Mouse (Mus musculus) heart, embryonic 13.5 days (tissue): ENCODE results near the gene P2ry6. TPM values are rescaled to one million over a fixed set of nuclear protein-coding genes. Genes with fewer than 3 reads are reported as not detected.
A peak's percentile ranks its signal among the peaks of the same experiment; 100 is the strongest.

Source experiments
- ATAC-seq: fragments of 200-750 bp; cut with Nextera tagmentation; 2 replicates; pipeline ENCODE4 v1.8.0; 2017; ENCODE audit warnings: moderate TSS enrichment; ENCODE audit not compliant: insufficient number of reproducible peaks, low FRiP score, low TSS enrichment; ENCODE audit errors: extremely low read depth
- H3K27ac ChIP-seq: fragments of 300-500 bp; sonication (generic); replicated peaks from 2 replicates; pipeline ENCODE4 v1.5.1; 2015; ENCODE audit warnings: moderate library complexity, mild to moderate bottlenecking, inconsistent platforms
- H3K27me3 ChIP-seq: fragments of 300-500 bp; sonication (generic); replicated peaks from 2 replicates; pipeline ENCODE4 v1.6.1; 2015; ENCODE audit warnings: mild to moderate bottlenecking, inconsistent platforms
- H3K36me3 ChIP-seq: fragments of 300-500 bp; sonication (generic); 2 replicates; pipeline ENCODE4 v1.6.1; 2015; ENCODE audit warnings: mild to moderate bottlenecking, inconsistent platforms
- H3K4me1 ChIP-seq: fragments of 300-500 bp; sonication (generic); 2 replicates; pipeline ENCODE4 v1.6.1; 2015; ENCODE audit warnings: inconsistent platforms
- H3K4me2 ChIP-seq: fragments of 300-500 bp; sonication (generic); 2 replicates; pipeline ENCODE4 v1.6.1; 2015; ENCODE audit warnings: inconsistent platforms, mild to moderate bottlenecking, moderate library complexity
- H3K4me3 ChIP-seq: fragments of 300-500 bp; sonication (generic); 2 replicates; pipeline ENCODE4 v1.5.1; 2015; ENCODE audit warnings: moderate library complexity, mild to moderate bottlenecking, inconsistent platforms
- H3K9ac ChIP-seq: fragments of 300-500 bp; sonication (generic); 2 replicates; pipeline ENCODE4 v1.6.1; 2015; ENCODE audit warnings: inconsistent platforms, mild to moderate bottlenecking, moderate library complexity
- H3K9me3 ChIP-seq: fragments of 300-500 bp; sonication (generic); 2 replicates; pipeline ENCODE4 v1.6.1; 2016; ENCODE audit warnings: inconsistent platforms
- WGBS: fragments of 180-500 bp; shearing (Covaris S2); methylation state at CpG from one replicate; pipeline ENCODE4 v1.1.7; 2015; ENCODE audit warnings: mixed read lengths; 5-methylcytosine and 5-hydroxymethylcytosine counted together
- polyA plus RNA-seq: library from polyadenylated mRNA; unstranded; fragments of >200 nt; fragmentation: Nextera tagmentation; extraction: Ambion mirVana; gene quantifications from 2 replicates; pipeline ENCODE4 v1.2.1, GENCODE M21; 2015

Gene P2ry6
- polyA plus RNA-seq, 1 experiment from 2014 or later: 4.3 TPM

DNA sequence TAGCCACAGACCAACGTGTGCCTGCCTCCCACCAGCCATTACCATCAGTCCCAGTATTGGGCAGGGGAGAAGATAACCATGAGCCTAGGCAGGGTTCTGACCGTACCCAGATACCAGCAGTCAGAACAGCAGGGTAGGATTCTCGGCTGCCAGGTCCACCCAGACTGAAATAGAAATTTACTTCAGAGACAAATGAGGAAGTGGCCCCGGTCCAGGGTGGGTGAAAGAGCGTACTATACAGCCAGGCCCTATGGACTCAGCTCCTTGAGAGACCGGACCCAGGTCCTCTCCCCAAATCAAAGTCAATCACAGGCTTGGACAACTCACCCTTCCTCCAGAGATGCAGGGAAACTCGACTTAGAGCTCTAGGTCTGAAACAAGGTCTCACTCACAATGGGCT, 13.3 kb downstream of the P2ry6 start:
- ATAC-seq: no peak
- Histone ChIP-seq H3K36me3 (no peaks in the 10 kb centered on the region), H3K9me3 (no peaks in the 10 kb centered on the region), H3K9ac (no peak overlapping the region; the same call in 1 of the 2 replicates), H3K4me2 (no peak overlapping the region), H3K27me3 (peaks cover 10% of the 10 kb centered on the region), H3K4me3 (no peak overlapping the region), H3K4me1 (peaks cover 15% of the 10 kb centered on the region), H3K27ac (no peak overlapping the region)
- WGBS: 66% methylated on average over 7 of the region's 7 CpGs

DNA sequence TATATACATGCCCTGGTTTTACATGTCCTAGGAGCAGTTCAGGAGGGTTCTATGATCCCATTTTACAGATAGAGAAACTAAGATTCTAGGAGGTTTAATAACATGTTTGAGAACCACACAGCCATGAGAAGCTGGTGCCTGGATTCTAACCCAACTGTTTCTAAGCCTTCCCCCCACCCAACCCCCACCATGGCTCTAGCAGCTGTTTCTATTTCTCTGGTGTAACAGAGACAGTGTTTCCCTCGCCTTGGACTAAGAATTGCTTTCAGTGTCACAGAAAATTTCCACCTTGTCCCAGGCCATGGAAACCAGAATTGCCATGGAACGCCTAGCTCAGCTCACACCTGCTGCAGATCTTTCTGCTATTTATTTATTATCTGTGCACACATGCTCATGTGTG, 14.0 kb downstream of the P2ry6 start:
- Histone ChIP-seq H3K4me3 (no peak overlapping the region), H3K27ac (no peak overlapping the region), H3K36me3 (no peaks in the 10 kb centered on the region), H3K27me3 (peaks cover 10% of the 10 kb centered on the region), H3K4me1 (peaks cover 11% of the 10 kb centered on the region), H3K9me3 (no peaks in the 10 kb centered on the region), H3K9ac (no peak overlapping the region), H3K4me2 (no peak overlapping the region)
- ATAC-seq: no peak
- 66% methylated on average over 2 of the region's 2 CpGs for WGBS

DNA sequence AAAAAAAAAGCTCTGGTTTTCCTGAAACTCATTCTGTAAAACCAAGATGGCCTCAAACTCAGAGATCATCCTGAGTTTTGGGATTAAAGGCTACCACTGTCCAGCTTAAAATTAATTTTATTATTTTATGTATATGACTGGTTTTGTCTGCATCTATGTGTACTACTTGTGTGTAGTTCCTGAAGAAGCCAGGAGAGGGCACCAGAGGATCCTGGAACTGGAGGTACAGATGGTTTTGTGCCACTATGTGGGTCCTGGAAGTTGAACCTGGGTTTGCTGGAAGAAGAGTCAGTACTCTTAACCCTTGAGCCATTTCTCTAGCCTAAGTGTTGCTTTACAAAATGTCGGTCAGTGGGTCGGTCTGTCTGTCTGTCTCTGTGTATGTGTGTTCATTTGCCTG, 16.0 kb downstream of the P2ry6 start:
- ATAC-seq: no peak
- Histone ChIP-seq H3K9ac (no peak overlapping the region), H3K4me2 (no peak overlapping the region), H3K36me3 (no peaks in the 10 kb centered on the region), H3K9me3 (no peaks in the 10 kb centered on the region), H3K4me3 (no peak overlapping the region), H3K4me1 (peaks cover 14% of the 10 kb centered on the region), H3K27me3 (peaks cover 5% of the 10 kb centered on the region), H3K27ac (no peak overlapping the region)
- WGBS: 89% methylated on average over 2 of the region's 2 CpGs

DNA sequence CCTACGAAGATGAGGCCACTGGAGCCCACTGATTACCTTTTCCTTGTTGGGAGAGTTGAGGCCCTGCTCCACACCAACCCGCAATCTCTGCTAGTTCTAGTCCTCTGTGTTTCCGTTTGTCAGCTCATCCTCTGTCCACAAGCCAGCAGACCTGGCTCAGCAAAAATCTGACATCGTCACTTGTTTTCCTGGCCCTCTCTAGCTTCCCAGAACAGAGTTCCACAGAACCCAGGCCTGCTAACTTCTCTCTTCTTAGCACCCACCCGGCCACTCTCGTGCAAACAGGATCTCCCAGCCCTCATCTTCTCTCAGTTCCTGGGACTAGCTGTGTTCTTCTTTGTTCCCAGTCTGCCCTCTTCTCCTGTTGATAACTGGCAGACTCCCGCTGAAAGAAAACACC, 21.8 kb downstream of the P2ry6 start:
- no peaks in the 10 kb centered on the region for H3K9me3 ChIP-seq
- WGBS: 46% methylated on average over 7 of the region's 7 CpGs
- ATAC-seq: no peak
- H3K4me2 ChIP-seq: no peak overlapping the region
- H3K27me3 ChIP-seq: peaks cover 16% of the 10 kb centered on the region
- H3K4me1 ChIP-seq: peaks cover 53% of the 10 kb centered on the region
- H3K27ac ChIP-seq: peak overlapping the region; percentile 58
- no peak overlapping the region for H3K4me3 ChIP-seq
- 0 out of 2 replicates have a peak overlapping the region, but pooled peaks have one; percentile 33 for H3K9ac ChIP-seq
- no peaks in the 10 kb centered on the region for H3K36me3 ChIP-seq

DNA sequence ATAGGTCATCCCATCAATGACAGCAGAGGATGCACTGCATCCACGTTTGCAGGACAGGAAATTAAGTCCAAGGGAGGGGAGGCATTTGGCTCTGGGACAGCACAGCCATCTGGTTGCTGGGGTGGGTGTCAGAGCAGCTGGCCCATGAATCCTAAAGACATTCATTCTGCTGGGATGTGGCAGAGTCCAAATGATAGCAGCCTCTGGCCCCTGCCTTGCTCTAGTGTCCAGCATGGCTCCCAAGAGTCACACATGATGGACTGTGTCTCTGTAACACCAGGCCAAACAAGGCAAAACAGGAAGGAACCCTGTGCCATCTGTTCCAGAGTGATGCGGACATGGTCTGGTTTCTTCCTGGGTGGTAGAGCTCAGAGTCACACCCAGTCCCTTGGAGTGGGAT, 22.5 kb downstream of the P2ry6 start:
- no peak for ATAC-seq
- Histone ChIP-seq H3K27ac (peak overlapping the region; percentile 58; the same call in 1 of the 2 replicates), H3K4me1 (peaks cover 53% of the 10 kb centered on the region), H3K4me2 (no peak overlapping the region), H3K36me3 (no peaks in the 10 kb centered on the region), H3K27me3 (peaks cover 16% of the 10 kb centered on the region), H3K9ac (no peak overlapping the region), H3K9me3 (no peaks in the 10 kb centered on the region), H3K4me3 (no peak overlapping the region)
- 63% methylated on average over 2 of the region's 2 CpGs for WGBS

- H3K4me1 ChIP-seq: peaks cover 45% of the 10 kb centered on the region
- no peaks in the 10 kb centered on the region for H3K9me3 ChIP-seq
- peaks cover 24% of the 10 kb centered on the region for H3K27me3 ChIP-seq
- H3K9ac ChIP-seq: peak overlapping the region; percentile 28; the same call in 1 of the 2 replicates
- no peak for ATAC-seq
- H3K36me3 ChIP-seq: no peaks in the 10 kb centered on the region
- H3K4me2 ChIP-seq: no peak overlapping the region
- H3K27ac ChIP-seq: peak overlapping the region; percentile 82
- H3K4me3 ChIP-seq: no peak overlapping the region
- WGBS: 43% methylated on average over 12 of the region's 12 CpGs
Measured at GRCm38 (mm10) chr7:100950481-100951010, 23.9 kb downstream of the P2ry6 start.

DNA sequence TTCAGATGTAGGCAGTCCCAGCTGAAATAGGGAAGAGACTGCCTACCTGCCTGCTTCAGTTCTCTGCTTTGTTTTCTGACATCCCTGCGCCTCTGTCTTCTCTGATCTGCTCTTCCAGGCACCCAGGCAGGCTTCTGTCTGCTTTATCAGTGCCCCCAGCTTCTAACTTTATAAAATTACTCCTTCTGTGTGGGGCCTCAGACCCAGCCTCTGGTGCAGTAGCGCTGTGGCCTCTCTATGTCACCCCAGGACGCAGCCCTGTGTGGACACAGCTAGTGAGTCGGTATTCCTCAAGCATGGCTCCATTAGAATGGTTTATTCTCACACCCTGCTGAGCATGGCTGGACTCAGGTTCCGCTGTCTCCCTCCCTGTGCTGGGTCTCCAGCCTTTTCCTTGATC, 24.4 kb downstream of the P2ry6 start:
- H3K27me3 ChIP-seq: peaks cover 26% of the 10 kb centered on the region
- WGBS: 57% methylated on average over 5 of the region's 5 CpGs
- H3K4me1 ChIP-seq: peaks cover 45% of the 10 kb centered on the region
- ATAC-seq: no peak
- H3K9me3 ChIP-seq: no peaks in the 10 kb centered on the region
- H3K36me3 ChIP-seq: no peaks in the 10 kb centered on the region
- no peak overlapping the region for H3K4me3 ChIP-seq
- peak overlapping the region; percentile 82 for H3K27ac ChIP-seq
- no peak overlapping the region for H3K4me2 ChIP-seq
- H3K9ac ChIP-seq: peak overlapping the region; percentile 28; the same call in 1 of the 2 replicates

GRCm38 (mm10) chr7:100944738-100945137, 29.7 kb downstream of the P2ry6 start:
- Histone ChIP-seq H3K4me1 (peaks cover 24% of the 10 kb centered on the region), H3K4me2 (no peak overlapping the region), H3K9me3 (no peaks in the 10 kb centered on the region), H3K4me3 (no peak overlapping the region), H3K27ac (no peak overlapping the region), H3K36me3 (no peaks in the 10 kb centered on the region), H3K9ac (no peak overlapping the region), H3K27me3 (peaks cover 29% of the 10 kb centered on the region)
- WGBS: 71% methylated on average over 5 of the region's 5 CpGs
- ATAC-seq: no peak

- no peak overlapping the region for H3K27ac ChIP-seq
- ATAC-seq: no peak
- no peak overlapping the region for H3K4me3 ChIP-seq
- H3K4me2 ChIP-seq: no peak overlapping the region
- peak overlapping the region; percentile 24; the same call in 1 of the 2 replicates for H3K9ac ChIP-seq
- H3K36me3 ChIP-seq: no peaks in the 10 kb centered on the region
- 72% methylated on average over 2 of the region's 2 CpGs for WGBS
- peaks cover 21% of the 10 kb centered on the region for H3K4me1 ChIP-seq
- no peaks in the 10 kb centered on the region for H3K9me3 ChIP-seq
- peaks cover 25% of the 10 kb centered on the region for H3K27me3 ChIP-seq
Measured at GRCm38 (mm10) chr7:100944306-100944705, 30.1 kb downstream of the P2ry6 start.

- ATAC-seq: no peak
- no peak overlapping the region for H3K4me3 ChIP-seq
- H3K27ac ChIP-seq: no peak overlapping the region
- H3K9me3 ChIP-seq: no peaks in the 10 kb centered on the region
- H3K4me2 ChIP-seq: no peak overlapping the region
- H3K36me3 ChIP-seq: no peaks in the 10 kb centered on the region
- H3K4me1 ChIP-seq: peaks cover 19% of the 10 kb centered on the region
- peak overlapping the region; percentile 50; the same call in 1 of the 2 replicates for H3K9ac ChIP-seq
- peaks cover 24% of the 10 kb centered on the region for H3K27me3 ChIP-seq
- 43% methylated on average over 12 of the region's 12 CpGs for WGBS
Measured at GRCm38 (mm10) chr7:100942789-100943615, 31.4 kb downstream of the P2ry6 start.

DNA sequence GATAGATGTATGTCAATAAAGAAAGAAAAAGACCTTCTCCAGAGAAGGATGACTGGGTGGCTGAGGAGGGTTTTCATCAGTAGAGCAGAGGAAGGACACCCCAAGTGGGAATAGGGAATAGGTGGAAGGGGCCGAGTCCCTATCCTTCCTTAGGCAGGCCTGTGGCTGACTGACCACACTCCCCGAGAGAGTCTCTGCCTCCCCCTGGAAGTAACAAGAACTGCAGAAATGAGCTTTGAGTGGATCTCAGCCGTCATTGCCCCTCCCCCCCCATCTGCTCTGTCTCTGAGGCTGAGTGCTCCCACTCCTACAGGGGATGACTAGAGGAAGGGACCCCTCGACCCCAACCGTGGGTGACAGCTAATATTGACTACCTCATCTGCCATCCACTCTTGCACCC, 33.3 kb downstream of the P2ry6 start:
- WGBS: 26% methylated on average over 5 of the region's 5 CpGs

More for the DNA sequence above, 33.3 kb downstream of the P2ry6 start:
- ATAC-seq: no peak
- no peaks in the 10 kb centered on the region for H3K36me3 ChIP-seq
- H3K4me2 ChIP-seq: no peak overlapping the region
- H3K9me3 ChIP-seq: no peaks in the 10 kb centered on the region
- no peak overlapping the region for H3K4me3 ChIP-seq
- H3K27ac ChIP-seq: no peak overlapping the region
- H3K9ac ChIP-seq: no peak overlapping the region
- peaks cover 18% of the 10 kb centered on the region for H3K4me1 ChIP-seq
- H3K27me3 ChIP-seq: peaks cover 18% of the 10 kb centered on the region
